Mouse (Mus musculus): Measurements from ENCODE around the gene Il31. TPM values are rescaled to one million over a fixed set of nuclear protein-coding genes. Genes with fewer than 3 reads are reported as not detected.

Il31 gene
- polyA plus RNA-seq, 1 experiment = not detected

- Histone ChIP-seq H3K79me2 (ENCODE audit: control insufficient read depth, insufficient read depth) (no peaks in the 10 kb centered on the region), H3K4me3 (ENCODE audit: insufficient read depth, poor library complexity, severe bottlenecking) (no peak overlapping the region), H3ac (ENCODE audit: control insufficient read depth, insufficient read length, low read depth) (no peak overlapping the region), H3K36me3 (ENCODE audit: control insufficient read depth, insufficient read depth) (peaks cover 6% of the 10 kb centered on the region), H3K27me3 (ENCODE audit: control insufficient read depth, insufficient read depth, insufficient read length) (no peaks in the 10 kb centered on the region), H3K79me3 (ENCODE audit: low read depth) (no peaks in the 10 kb centered on the region)
- TF ChIP-seq CEBPB (IDR thresholded peaks at IDR 0.05; ENCODE audit: low read depth) (no peak), MAX (IDR thresholded peaks at IDR 0.05) (no peak), USF1 (IDR thresholded peaks at IDR 0.05; ENCODE audit: low read depth) (no peak)
These were observed 49.3 kb downstream of the Il31 start for GRCm38 (mm10) chr5:123439941-123440340.

DNA sequence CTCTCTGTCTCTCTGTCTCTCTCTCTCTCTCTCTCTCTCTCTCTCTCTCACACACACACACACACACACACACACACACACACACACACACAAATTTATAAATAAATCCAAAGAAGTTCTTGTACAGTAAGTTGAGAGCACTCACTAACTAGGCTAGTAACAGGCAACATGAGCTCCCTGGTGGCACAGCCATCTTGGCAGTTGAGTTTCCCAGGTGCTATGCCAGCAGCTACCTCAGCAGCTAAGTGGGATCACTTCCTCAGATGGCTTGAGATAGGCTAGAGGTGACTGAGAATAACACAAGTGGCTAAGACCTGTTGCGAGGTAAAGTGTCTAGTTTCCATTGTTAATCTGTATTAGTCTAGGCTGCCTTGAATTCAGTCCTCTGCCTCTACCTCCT is 50.0 kb downstream of the Il31 start:
- TF ChIP-seq USF1 (IDR thresholded peaks at IDR 0.05; ENCODE audit: low read depth) (no peak), MAX (IDR thresholded peaks at IDR 0.05) (no peak), CEBPB (IDR thresholded peaks at IDR 0.05; ENCODE audit: low read depth) (no peak), MYOD1 (IDR thresholded peaks at IDR 0.05; ENCODE audit: control insufficient read depth, insufficient read length, low read depth) (no peak), FOSL1 (IDR thresholded peaks at IDR 0.05; ENCODE audit: insufficient read depth, low read length, poor library complexity, severe bottlenecking) (no peak), CTCF (IDR thresholded peaks at IDR 0.05; ENCODE audit: control insufficient read depth, insufficient read depth, insufficient read length) (no peak), MYOG (IDR thresholded peaks at IDR 0.05; ENCODE audit: control insufficient read depth, extremely low read depth, insufficient read length) (no peak)
- Histone ChIP-seq H3K27me3 (ENCODE audit: control insufficient read depth, insufficient read depth, insufficient read length) (no peaks in the 10 kb centered on the region), H3K36me3 (ENCODE audit: control insufficient read depth, insufficient read depth) (peaks cover 6% of the 10 kb centered on the region), H3ac (ENCODE audit: control insufficient read depth, insufficient read length, low read depth) (no peak overlapping the region), H3K79me2 (ENCODE audit: control insufficient read depth, insufficient read depth) (no peaks in the 10 kb centered on the region), H3K4me3 (ENCODE audit: insufficient read depth, poor library complexity, severe bottlenecking) (no peak overlapping the region), H3K79me3 (ENCODE audit: low read depth) (no peaks in the 10 kb centered on the region)

DNA sequence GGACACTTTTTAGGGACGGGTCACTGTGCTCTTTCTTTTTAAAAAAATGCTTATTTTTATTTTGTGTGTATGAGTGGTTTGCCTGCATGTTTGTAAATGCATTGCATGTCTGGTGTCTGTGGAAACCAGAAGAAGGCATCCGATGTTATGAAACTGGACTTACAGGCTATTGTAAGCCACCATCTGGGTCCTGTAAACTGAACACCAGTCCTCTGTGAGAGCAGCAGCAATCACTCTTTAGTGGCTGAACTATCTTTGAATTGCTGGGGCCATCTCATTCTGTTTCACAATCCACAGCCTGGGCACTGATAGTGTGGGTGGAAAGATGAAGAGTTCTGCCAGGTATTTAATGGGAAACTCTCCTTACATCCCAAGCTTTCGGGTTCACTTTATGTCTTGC is 50.9 kb downstream of the Il31 start:
- no peak for TF ChIP-seq FOSL1 (IDR thresholded peaks at IDR 0.05; ENCODE audit: insufficient read depth, low read length, poor library complexity, severe bottlenecking)
- TF ChIP-seq MAX (IDR thresholded peaks at IDR 0.05) = no peak
- no peak for TF ChIP-seq CTCF (IDR thresholded peaks at IDR 0.05; ENCODE audit: control insufficient read depth, insufficient read depth, insufficient read length)
- no peak for TF ChIP-seq USF1 (IDR thresholded peaks at IDR 0.05; ENCODE audit: low read depth)
- TF ChIP-seq MYOD1 (IDR thresholded peaks at IDR 0.05; ENCODE audit: control insufficient read depth, insufficient read length, low read depth) = no peak
- no peak for TF ChIP-seq MYOG (IDR thresholded peaks at IDR 0.05; ENCODE audit: control insufficient read depth, extremely low read depth, insufficient read length)
- no peak for TF ChIP-seq CEBPB (IDR thresholded peaks at IDR 0.05; ENCODE audit: low read depth)
- Histone ChIP-seq H3K4me3 (ENCODE audit: insufficient read depth, poor library complexity, severe bottlenecking) (no peak overlapping the region), H3K36me3 (ENCODE audit: control insufficient read depth, insufficient read depth) (peaks cover 6% of the 10 kb centered on the region), H3K27me3 (ENCODE audit: control insufficient read depth, insufficient read depth, insufficient read length) (no peaks in the 10 kb centered on the region), H3K79me3 (ENCODE audit: low read depth) (no peaks in the 10 kb centered on the region), H3K79me2 (ENCODE audit: control insufficient read depth, insufficient read depth) (no peaks in the 10 kb centered on the region), H3ac (ENCODE audit: control insufficient read depth, insufficient read length, low read depth) (no peak overlapping the region)

DNA sequence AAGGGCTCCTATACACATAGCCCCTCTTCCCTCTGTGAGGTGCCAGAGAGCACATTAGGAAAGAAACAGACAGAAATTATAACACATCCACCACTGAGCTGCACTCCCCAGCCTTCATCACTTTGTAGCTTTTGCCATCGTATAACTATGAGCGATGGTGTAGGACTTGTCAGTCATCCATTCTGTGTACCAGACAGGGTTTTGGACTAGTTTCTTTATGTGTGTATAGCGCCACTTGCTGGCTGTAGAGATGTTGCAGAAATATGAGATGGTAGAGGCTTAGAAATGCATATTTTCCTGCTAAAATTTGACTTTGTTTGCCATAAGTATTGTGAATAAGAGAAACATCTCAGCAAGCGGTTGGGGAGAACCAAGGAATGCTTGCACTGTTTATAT is 52.5 kb downstream of the Il31 start:
- Histone ChIP-seq H3K79me3 (ENCODE audit: low read depth) (no peaks in the 10 kb centered on the region), H3K36me3 (ENCODE audit: control insufficient read depth, insufficient read depth) (no peaks in the 10 kb centered on the region), H3K27me3 (ENCODE audit: control insufficient read depth, insufficient read depth, insufficient read length) (no peaks in the 10 kb centered on the region), H3K4me3 (ENCODE audit: insufficient read depth, poor library complexity, severe bottlenecking) (no peak overlapping the region), H3ac (ENCODE audit: control insufficient read depth, insufficient read length, low read depth) (no peak overlapping the region), H3K79me2 (ENCODE audit: control insufficient read depth, insufficient read depth) (no peaks in the 10 kb centered on the region)
- TF ChIP-seq CEBPB (IDR thresholded peaks at IDR 0.05; ENCODE audit: low read depth) = no peak
- TF ChIP-seq CTCF (IDR thresholded peaks at IDR 0.05; ENCODE audit: control insufficient read depth, insufficient read depth, insufficient read length) = no peak
- no peak for TF ChIP-seq FOSL1 (IDR thresholded peaks at IDR 0.05; ENCODE audit: insufficient read depth, low read length, poor library complexity, severe bottlenecking)

DNA sequence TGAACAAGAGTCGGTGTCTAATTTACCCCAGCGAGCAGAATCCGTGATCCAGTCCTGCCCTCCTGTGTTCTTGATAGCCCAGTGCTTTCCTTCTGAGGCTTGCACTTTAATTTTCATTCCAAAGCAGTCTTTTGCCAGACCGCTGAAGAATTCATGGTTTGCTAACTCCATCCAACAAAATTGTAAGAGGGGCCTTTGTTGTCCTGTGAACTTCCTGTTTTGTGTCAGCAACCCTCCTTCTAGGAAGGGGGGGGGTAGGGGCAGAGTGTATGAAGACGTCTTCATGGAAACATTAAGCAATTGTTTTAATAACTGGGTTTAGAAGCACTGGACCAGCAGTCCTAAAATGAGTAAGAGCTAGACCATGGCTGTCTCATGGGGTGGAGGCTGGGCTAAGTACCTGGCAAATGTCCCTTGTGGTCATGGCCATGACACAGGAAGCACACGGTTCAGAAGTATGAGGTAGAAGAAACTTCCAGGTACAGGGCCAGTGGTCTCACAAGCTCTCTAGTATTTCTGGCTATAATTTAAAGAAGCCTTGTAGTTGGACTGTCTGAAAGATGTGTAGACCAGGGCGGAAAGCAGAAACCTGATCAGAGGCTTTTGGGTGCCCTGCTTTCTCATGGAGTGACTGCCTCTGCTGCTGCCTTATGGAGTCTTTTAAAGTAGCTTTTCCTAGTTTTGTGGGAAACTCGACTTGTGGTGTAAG is 53.1 kb downstream of the Il31 start:
- H3K79me3 ChIP-seq (ENCODE audit: low read depth) = no peaks in the 10 kb centered on the region
- H3ac ChIP-seq (ENCODE audit: control insufficient read depth, insufficient read length, low read depth) = no peak overlapping the region
- no peaks in the 10 kb centered on the region for H3K27me3 ChIP-seq (ENCODE audit: control insufficient read depth, insufficient read depth, insufficient read length)
- TF ChIP-seq MYOG (IDR thresholded peaks at IDR 0.05; ENCODE audit: control insufficient read depth, extremely low read depth, insufficient read length) (no peak), CTCF (IDR thresholded peaks at IDR 0.05; ENCODE audit: control insufficient read depth, insufficient read depth, insufficient read length) (no peak), MYOD1 (IDR thresholded peaks at IDR 0.05; ENCODE audit: control insufficient read depth, insufficient read length, low read depth) (no peak), MAX (IDR thresholded peaks at IDR 0.05) (no peak)
- no peaks in the 10 kb centered on the region for H3K36me3 ChIP-seq (ENCODE audit: control insufficient read depth, insufficient read depth)
- H3K4me3 ChIP-seq (ENCODE audit: insufficient read depth, poor library complexity, severe bottlenecking) = no peak overlapping the region
- H3K79me2 ChIP-seq (ENCODE audit: control insufficient read depth, insufficient read depth) = no peaks in the 10 kb centered on the region

- Histone ChIP-seq H3K36me3 (ENCODE audit: control insufficient read depth, insufficient read depth) (no peaks in the 10 kb centered on the region), H3K4me3 (ENCODE audit: insufficient read depth, poor library complexity, severe bottlenecking) (no peak overlapping the region), H3K27me3 (ENCODE audit: control insufficient read depth, insufficient read depth, insufficient read length) (no peaks in the 10 kb centered on the region), H3K79me3 (ENCODE audit: low read depth) (no peaks in the 10 kb centered on the region), H3K79me2 (ENCODE audit: control insufficient read depth, insufficient read depth) (no peaks in the 10 kb centered on the region), H3ac (ENCODE audit: control insufficient read depth, insufficient read length, low read depth) (no peak overlapping the region)
- TF ChIP-seq CTCF (IDR thresholded peaks at IDR 0.05; ENCODE audit: control insufficient read depth, insufficient read depth, insufficient read length) = no peak
- TF ChIP-seq MAX (IDR thresholded peaks at IDR 0.05) = no peak
- no peak for TF ChIP-seq USF1 (IDR thresholded peaks at IDR 0.05; ENCODE audit: low read depth)
- TF ChIP-seq MYOG (IDR thresholded peaks at IDR 0.05; ENCODE audit: control insufficient read depth, extremely low read depth, insufficient read length) = no peak
- TF ChIP-seq CEBPB (IDR thresholded peaks at IDR 0.05; ENCODE audit: low read depth) = no peak
- TF ChIP-seq MYOD1 (IDR thresholded peaks at IDR 0.05; ENCODE audit: control insufficient read depth, insufficient read length, low read depth) = no peak
- TF ChIP-seq FOSL1 (IDR thresholded peaks at IDR 0.05; ENCODE audit: insufficient read depth, low read length, poor library complexity, severe bottlenecking) = no peak
These were observed 56.9 kb downstream of the Il31 start for GRCm38 (mm10) chr5:123432305-123432874.

All from C2C12 (cell line).